Mouse (Mus musculus): ENCODE data around the gene Gna12.

DNA sequence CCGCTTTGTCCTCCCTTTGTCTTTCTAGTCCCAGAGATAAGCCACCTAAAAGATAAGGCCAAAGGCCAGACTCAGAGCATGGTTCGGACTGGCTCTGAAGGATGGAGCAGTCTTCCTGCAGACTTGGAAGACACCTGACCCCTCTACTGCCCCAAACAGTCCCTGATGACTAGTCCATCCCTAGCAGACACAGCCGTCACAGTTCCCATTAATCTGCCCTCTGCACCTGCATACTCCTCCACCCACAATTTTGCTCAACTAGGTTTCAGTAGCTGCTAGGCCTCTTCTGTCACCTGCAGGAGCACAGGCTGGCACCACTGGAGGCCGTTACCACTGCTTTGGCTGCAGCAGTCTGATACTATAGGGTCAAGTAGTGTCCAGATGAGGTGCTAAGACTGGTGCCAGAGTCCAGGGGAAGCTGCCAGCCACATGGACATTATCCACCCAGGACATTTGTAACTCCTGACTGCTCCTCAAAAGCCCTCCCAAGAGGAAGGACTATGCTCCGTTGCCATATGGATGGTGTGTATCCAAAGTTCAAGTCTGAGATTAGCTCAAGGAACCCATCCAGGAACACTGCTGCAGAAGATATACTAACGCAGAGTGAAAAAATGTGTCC is 13.2 kb downstream of the Gna12 start:
- TF ChIP-seq POLR2A (IDR thresholded peaks at IDR 0.05; ENCODE audit: borderline replicate concordance, extremely low read depth, insufficient read depth, insufficient read length, poor library complexity, severe bottlenecking) (no peak), CTCF (IDR thresholded peaks at IDR 0.05; ENCODE audit: borderline replicate concordance, extremely low read depth, insufficient read depth, insufficient read length) (no peak)
